Mouse (Mus musculus): ENCODE results near the gene Nav2. TPM values are rescaled to one million over a fixed set of nuclear protein-coding genes. Genes with fewer than 3 reads are reported as not detected.

Nav2 gene
- polyA plus RNA-seq, 1 experiment from 2014 or later, result 10.1 TPM

GRCm38 (mm10) chr7:49283507-49284361, 375.2 kb downstream of the Nav2 start:
- H3K36me3 ChIP-seq (ENCODE audit: insufficient read depth, low read length), result no peaks in the 10 kb centered on the region
- no peak overlapping the region for H3K27ac ChIP-seq
- H3K27me3 ChIP-seq (ENCODE audit: insufficient read depth, low read length), result no peaks in the 10 kb centered on the region
- ATAC-seq (replicated peaks; ENCODE audit: low FRiP score, low read depth) (no peak), DNase-seq (ENCODE audit: low spot score) (no peak)
- 0 out of 2 replicates have a peak, but pooled peaks cover 6% of the 10 kb centered on the region for H3K4me1 ChIP-seq (replicated peaks; ENCODE audit: insufficient read depth, low read length)
- no peak overlapping the region for H3K4me3 ChIP-seq (replicated peaks; ENCODE audit: low read depth, low read length)
- peak; percentile 38 for TF ChIP-seq CTCF (IDR thresholded peaks at IDR 0.05; ENCODE audit: low read depth)
- H3K9me3 ChIP-seq (replicated peaks; ENCODE audit: low read length), result no peaks in the 10 kb centered on the region
- H3K9ac ChIP-seq (ENCODE audit: low read depth, low read length), result no peak overlapping the region
- H3K4me2 ChIP-seq (ENCODE audit: low read length), result no peak overlapping the region
- 33% methylated on average over 11 of the region's 11 CpGs for WGBS

DNA sequence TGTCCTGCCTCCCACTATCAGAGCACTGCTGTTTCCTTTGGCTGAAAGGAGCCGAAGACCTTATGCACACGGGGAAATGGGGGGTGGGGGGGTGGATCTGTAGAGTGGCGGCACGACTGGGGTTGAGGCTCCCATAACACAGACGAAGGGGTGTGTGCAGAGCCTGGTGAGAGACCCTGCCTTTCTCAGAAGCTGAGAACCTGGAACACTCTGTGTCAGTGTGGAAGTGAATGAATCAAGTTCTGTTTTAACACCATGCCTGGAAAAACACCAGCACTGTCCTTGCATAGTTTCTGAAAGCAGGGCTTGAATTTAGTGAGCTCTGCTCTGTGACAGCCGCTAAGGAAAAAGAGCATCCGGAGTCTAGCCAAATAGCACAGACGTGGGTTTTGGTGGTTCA, 379.7 kb downstream of the Nav2 start:
- 25% methylated on average over 8 of the region's 8 CpGs for WGBS
- H3K4me1 ChIP-seq (replicated peaks; ENCODE audit: insufficient read depth, low read length), result 0 out of 2 replicates have a peak, but pooled peaks cover 6% of the 10 kb centered on the region

GRCm38 (mm10) chr7:49290308-49290707, 381.8 kb downstream of the Nav2 start:
- Histone ChIP-seq H3K9me3 (replicated peaks; ENCODE audit: low read length) (no peaks in the 10 kb centered on the region), H3K4me2 (ENCODE audit: low read length) (no peak overlapping the region), H3K27me3 (ENCODE audit: insufficient read depth, low read length) (no peaks in the 10 kb centered on the region), H3K4me1 (replicated peaks; ENCODE audit: insufficient read depth, low read length) (no peaks in the 10 kb centered on the region), H3K9ac (ENCODE audit: low read depth, low read length) (no peak overlapping the region), H3K27ac (no peak overlapping the region), H3K4me3 (replicated peaks; ENCODE audit: low read depth, low read length) (no peak overlapping the region), H3K36me3 (ENCODE audit: insufficient read depth, low read length) (no peaks in the 10 kb centered on the region)
- ATAC-seq (replicated peaks; ENCODE audit: low FRiP score, low read depth) (no peak), DNase-seq (ENCODE audit: low spot score) (no peak)
- 70% methylated on average over 4 of the region's 4 CpGs for WGBS
- no peak for TF ChIP-seq CTCF (IDR thresholded peaks at IDR 0.05; ENCODE audit: low read depth)

More for the DNA sequence above, 379.7 kb downstream of the Nav2 start:
- H3K9ac ChIP-seq (ENCODE audit: low read depth, low read length), result no peak overlapping the region
- TF ChIP-seq CTCF (IDR thresholded peaks at IDR 0.05; ENCODE audit: low read depth), result no peak
- H3K36me3 ChIP-seq (ENCODE audit: insufficient read depth, low read length), result no peaks in the 10 kb centered on the region
- DNase-seq (ENCODE audit: low spot score) (no peak), ATAC-seq (replicated peaks; ENCODE audit: low FRiP score, low read depth) (no peak)
- peak overlapping the region; percentile 31; the same call in 1 of the 2 replicates for H3K4me2 ChIP-seq (ENCODE audit: low read length)
- H3K27me3 ChIP-seq (ENCODE audit: insufficient read depth, low read length), result no peaks in the 10 kb centered on the region
- no peak overlapping the region for H3K4me3 ChIP-seq (replicated peaks; ENCODE audit: low read depth, low read length)
- H3K27ac ChIP-seq, result no peak overlapping the region
- H3K9me3 ChIP-seq (replicated peaks; ENCODE audit: low read length), result no peaks in the 10 kb centered on the region

DNA sequence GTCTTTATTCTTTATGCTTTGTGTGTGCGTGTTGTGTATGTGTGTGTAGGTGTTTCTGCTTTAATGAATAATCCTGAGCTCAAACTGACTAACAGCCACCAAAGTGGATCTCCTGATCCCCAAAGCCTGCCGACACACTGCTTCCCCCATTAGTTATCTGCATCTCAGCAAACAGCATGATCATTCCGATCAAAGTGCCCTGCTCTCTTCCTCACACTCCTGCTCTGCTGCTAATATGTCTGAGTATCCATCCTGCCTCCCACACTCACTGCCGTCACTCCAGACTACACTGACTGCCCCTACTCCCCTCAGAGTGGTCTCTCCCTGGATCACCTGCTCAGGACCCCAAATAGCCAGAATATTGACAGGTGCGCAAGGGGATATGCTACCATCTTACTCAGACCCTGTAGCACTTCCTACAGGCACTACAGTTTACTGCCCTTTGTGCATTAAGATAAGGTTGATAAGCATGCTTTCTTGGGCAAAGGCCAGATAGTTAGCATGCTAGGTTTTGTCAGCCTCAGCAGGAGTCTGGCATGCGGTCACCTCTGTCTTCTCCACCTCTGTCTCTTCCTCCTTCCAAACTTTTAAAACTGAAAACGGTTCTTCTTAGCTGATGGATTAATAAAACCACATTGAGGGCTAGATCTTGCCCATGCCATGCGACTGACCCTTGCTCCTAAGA, 382.8 kb downstream of the Nav2 start:
- TF ChIP-seq CTCF (IDR thresholded peaks at IDR 0.05; ENCODE audit: low read depth), result no peak
- Histone ChIP-seq H3K9ac (ENCODE audit: low read depth, low read length) (no peak overlapping the region), H3K4me3 (replicated peaks; ENCODE audit: low read depth, low read length) (no peak overlapping the region), H3K4me2 (ENCODE audit: low read length) (no peak overlapping the region), H3K27ac (no peak overlapping the region), H3K9me3 (replicated peaks; ENCODE audit: low read length) (no peaks in the 10 kb centered on the region), H3K36me3 (ENCODE audit: insufficient read depth, low read length) (no peaks in the 10 kb centered on the region), H3K4me1 (replicated peaks; ENCODE audit: insufficient read depth, low read length) (no peaks in the 10 kb centered on the region), H3K27me3 (ENCODE audit: insufficient read depth, low read length) (no peaks in the 10 kb centered on the region)
- WGBS, result 81% methylated on average over 8 of the region's 8 CpGs
- DNase-seq (ENCODE audit: low spot score) (no peak), ATAC-seq (replicated peaks; ENCODE audit: low FRiP score, low read depth) (no peak)

GRCm38 (mm10) chr7:49297148-49297547, 388.6 kb downstream of the Nav2 start:
- H3K9ac ChIP-seq (ENCODE audit: low read depth, low read length), result no peak overlapping the region
- DNase-seq (ENCODE audit: low spot score), result no peak
- H3K4me1 ChIP-seq (replicated peaks; ENCODE audit: insufficient read depth, low read length), result peaks cover 9% of the 10 kb centered on the region
- no peaks in the 10 kb centered on the region for H3K36me3 ChIP-seq (ENCODE audit: insufficient read depth, low read length)
- no peak overlapping the region for H3K4me3 ChIP-seq (replicated peaks; ENCODE audit: low read depth, low read length)
- no peaks in the 10 kb centered on the region for H3K9me3 ChIP-seq (replicated peaks; ENCODE audit: low read length)
- no peak overlapping the region for H3K4me2 ChIP-seq (ENCODE audit: low read length)
- ATAC-seq (replicated peaks; ENCODE audit: low FRiP score, low read depth), result no peak
- TF ChIP-seq CTCF (IDR thresholded peaks at IDR 0.05; ENCODE audit: low read depth), result no peak
- H3K27ac ChIP-seq, result no peak overlapping the region
- 89% methylated on average over 3 of the region's 3 CpGs for WGBS
- H3K27me3 ChIP-seq (ENCODE audit: insufficient read depth, low read length), result no peaks in the 10 kb centered on the region

GRCm38 (mm10) chr7:49298431-49298839, 389.9 kb downstream of the Nav2 start:
- Histone ChIP-seq H3K4me2 (ENCODE audit: low read length) (no peak overlapping the region), H3K27ac (no peak overlapping the region), H3K4me3 (replicated peaks; ENCODE audit: low read depth, low read length) (no peak overlapping the region), H3K9ac (ENCODE audit: low read depth, low read length) (no peak overlapping the region), H3K27me3 (ENCODE audit: insufficient read depth, low read length) (no peaks in the 10 kb centered on the region), H3K4me1 (replicated peaks; ENCODE audit: insufficient read depth, low read length) (peaks cover 9% of the 10 kb centered on the region), H3K9me3 (replicated peaks; ENCODE audit: low read length) (no peaks in the 10 kb centered on the region), H3K36me3 (ENCODE audit: insufficient read depth, low read length) (no peaks in the 10 kb centered on the region)
- ATAC-seq (replicated peaks; ENCODE audit: low FRiP score, low read depth) (0 out of 2 replicates have a peak, but pooled peaks have one; percentile 33), DNase-seq (ENCODE audit: low spot score) (no peak)
- TF ChIP-seq CTCF (IDR thresholded peaks at IDR 0.05; ENCODE audit: low read depth), result no peak
- 39% methylated on average over 4 of the region's 4 CpGs for WGBS
